ENCODE assay signal across 9 mouse cellular contexts in the genomic region with DNA sequence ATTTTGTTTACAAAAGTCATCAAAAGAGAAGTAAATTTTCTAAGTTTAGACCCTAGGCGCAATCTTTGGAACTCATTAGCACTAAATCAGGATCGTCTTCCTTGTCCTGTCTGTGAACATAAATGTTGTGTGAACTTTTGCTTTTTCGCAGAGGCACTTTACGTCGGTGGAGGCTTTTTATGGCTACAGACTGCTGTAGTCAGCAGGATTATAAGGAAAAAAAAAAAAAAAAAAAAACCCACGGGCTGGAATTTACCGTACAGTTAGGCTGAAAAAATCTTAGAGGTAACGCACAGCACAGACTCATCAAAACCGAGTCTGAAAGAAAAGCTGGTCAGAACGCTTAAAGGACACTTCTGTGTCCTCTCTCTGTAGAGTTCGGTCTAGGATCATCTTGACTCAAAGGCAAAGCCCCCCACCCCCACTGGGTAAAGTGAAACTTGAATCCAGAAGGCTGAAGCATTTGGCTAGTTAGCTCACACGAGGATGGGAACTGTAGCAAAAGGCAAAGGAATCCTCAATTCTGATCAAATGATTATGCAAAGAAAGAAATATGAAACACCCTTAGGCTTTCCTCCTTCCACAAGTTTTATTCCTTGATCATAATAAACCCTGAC. TPM values are rescaled to one million over a fixed set of nuclear protein-coding genes. Genes with fewer than 3 reads are reported as not detected.
DNase-seq lines count a peak whose midpoint lies in the region; ATAC-seq lines count a peak whose summit lies in the region.
"Had no signal": no experiment of that assay in that cellular context is flagged by ENCODE, and none has a peak within 500 bp of the region (broad histone marks: within the 10 kb centered on the region; RNA-seq: fewer than 3 reads in every experiment).

No protein-coding gene starts in this region.

- no peaks in the 10 kb centered on the region for H3K4me1 ChIP-seq in liver, embryonic 11.5 days (replicated peaks; ENCODE audit: control insufficient read depth, insufficient read depth, low read length)
- no peaks in the 10 kb centered on the region for H3K4me1 ChIP-seq in liver, embryonic 12.5 days
- H3K4me1 ChIP-seq in embryonic facial prominence, embryonic 14.5 days (ENCODE audit: control insufficient read depth, insufficient read depth, low read length), result no peaks in the 10 kb centered on the region; the same call in 1 of the 2 replicates

- H3K9ac ChIP-seq in liver, embryonic 11.5 days (ENCODE audit: low read depth, low read length), result no peak overlapping the region
- no peak overlapping the region for H3K9ac ChIP-seq in liver, embryonic 12.5 days
- peak overlapping the region; percentile 52 for H3K9ac ChIP-seq in embryonic facial prominence, embryonic 14.5 days (ENCODE audit: low read depth, low read length)
- H3K9ac ChIP-seq: liver, embryonic 14.5 days had no signal

- no peak overlapping the region for H3K27ac ChIP-seq in liver, embryonic 11.5 days (ENCODE audit: low read depth, low read length)
- no peak overlapping the region for H3K27ac ChIP-seq in liver, embryonic 12.5 days
- peak overlapping the region; percentile 55 for H3K27ac ChIP-seq in embryonic facial prominence, embryonic 14.5 days (replicated peaks; ENCODE audit: low read depth, low read length)
- H3K27ac ChIP-seq: liver, embryonic 14.5 days had no signal

- H3K9me3 ChIP-seq in liver, embryonic 11.5 days (ENCODE audit: control insufficient read depth, low read length), result no peaks in the 10 kb centered on the region
- no peaks in the 10 kb centered on the region for H3K9me3 ChIP-seq in liver, embryonic 12.5 days (replicated peaks)
- H3K9me3 ChIP-seq in embryonic facial prominence, embryonic 14.5 days (ENCODE audit: control insufficient read depth, low read length), result no peaks in the 10 kb centered on the region

- H3K4me2 ChIP-seq in liver, embryonic 11.5 days, result peak overlapping the region; percentile 26
- no peak overlapping the region for H3K4me2 ChIP-seq in liver, embryonic 12.5 days
- peak overlapping the region; percentile 50 for H3K4me2 ChIP-seq in embryonic facial prominence, embryonic 14.5 days (ENCODE audit: low read depth, low read length)

- no peak overlapping the region; the same call in 1 of the 2 replicates for H3K4me3 ChIP-seq in liver, embryonic 11.5 days (ENCODE audit: low read depth, low read length)
- no peak overlapping the region for H3K4me3 ChIP-seq in liver, embryonic 12.5 days
- peak overlapping the region; percentile 35 for H3K4me3 ChIP-seq in embryonic facial prominence, embryonic 14.5 days (ENCODE audit: low read depth, low read length)

- 54% methylated on average over 12 of the region's 12 CpGs for WGBS in liver, embryonic 11.5 days
- WGBS in liver, embryonic 12.5 days (ENCODE audit: insufficient replicate concordance), result 49% methylated on average over 12 of the region's 12 CpGs
- 11% methylated on average over 12 of the region's 12 CpGs for WGBS in embryonic facial prominence, embryonic 14.5 days

- H3K27me3 ChIP-seq in liver, embryonic 11.5 days (replicated peaks; ENCODE audit: control insufficient read depth, insufficient read depth, low read length), result no peaks in the 10 kb centered on the region
- no peaks in the 10 kb centered on the region for H3K27me3 ChIP-seq in liver, embryonic 12.5 days (replicated peaks)
- H3K27me3 ChIP-seq in embryonic facial prominence, embryonic 14.5 days (replicated peaks; ENCODE audit: control insufficient read depth, insufficient read depth, low read length), result no peaks in the 10 kb centered on the region

- no peaks in the 10 kb centered on the region for H3K36me3 ChIP-seq in liver, embryonic 11.5 days (ENCODE audit: control insufficient read depth, insufficient read depth, low read length)
- no peaks in the 10 kb centered on the region for H3K36me3 ChIP-seq in liver, embryonic 12.5 days
- no peaks in the 10 kb centered on the region for H3K36me3 ChIP-seq in embryonic facial prominence, embryonic 14.5 days (ENCODE audit: control insufficient read depth, insufficient read depth, low read length)

- no peak for DNase-seq in liver, embryonic 11.5 days (ENCODE audit: low spot score)
- peak; percentile 58 for DNase-seq in embryonic facial prominence, embryonic 14.5 days (ENCODE audit: low spot score)
- peak; percentile 21 for DNase-seq in kidney, postnatal 14 days
- peak; percentile 39 for DNase-seq in skeletal muscle tissue, adult 2 months (ENCODE audit: low read depth, low spot score)
- DNase-seq in cerebellum, adult 18-20 months, result no peak
- DNase-seq in spleen, postnatal 14 days (ENCODE audit: low spot score in 2 of 2), result no peak
- no peak for DNase-seq in ovary, postnatal 36 days (ENCODE audit: low spot score)

- ATAC-seq in liver, embryonic 11.5 days (replicated peaks; ENCODE audit: low FRiP score), result no peak
- ATAC-seq in liver, embryonic 12.5 days, result no peak
- 0 out of 2 replicates have a peak, but pooled peaks have one; percentile 47 for ATAC-seq in embryonic facial prominence, embryonic 14.5 days (ENCODE audit: low read depth)

RNA-seq across cellular contexts. Expression of gene Abi3bp, which starts 1.0 kb away (rescaled TPM):
- polyA plus RNA-seq in liver, embryonic 11.5 days (2014; fragmentation: Nextera tagmentation; extraction: Ambion mirVana), result 0.38 and 0.44 TPM in 2 replicates
- 0.11 and 0.12 TPM in 2 replicates for polyA plus RNA-seq in liver, embryonic 12.5 days (2016; fragmentation: Nextera tagmentation; extraction: Ambion mirVana)
- polyA plus RNA-seq in embryonic facial prominence, embryonic 14.5 days (2014; fragmentation: Nextera tagmentation; extraction: Ambion mirVana), result 24.6 and 28.3 TPM in 2 replicates

Comparison
In these comparisons a context has a peak if more than half of its experiments do, and no peak if none do; other contexts are left out.
1. DNase-seq: peak in embryonic facial prominence, embryonic 14.5 days (single experiment), kidney, postnatal 14 days (single experiment) and skeletal muscle tissue, adult 2 months (single experiment); none in liver, embryonic 11.5 days (single experiment), cerebellum, adult 18-20 months (0 of 2), spleen, postnatal 14 days (0 of 2) and ovary, postnatal 36 days (single experiment).
2. RNA of gene Abi3bp, which starts 1.0 kb away (polyA plus RNA-seq): 24.6 to 28.3 TPM in embryonic facial prominence, embryonic 14.5 days; 0.38 to 0.44 TPM in liver, embryonic 11.5 days and 0.11 to 0.12 TPM in liver, embryonic 12.5 days; every median in the first group is over 10 times any median in the second.